Mouse (Mus musculus) NIH3T3 (cell line): Measurements from ENCODE around the gene Gm3336.

Experiments
- DNase-seq: peaks from one replicate; pipeline ENCODE4 v3.0.0-alpha.2; 2012; ENCODE audit warnings: low read depth

Gene Gm3336

DNA sequence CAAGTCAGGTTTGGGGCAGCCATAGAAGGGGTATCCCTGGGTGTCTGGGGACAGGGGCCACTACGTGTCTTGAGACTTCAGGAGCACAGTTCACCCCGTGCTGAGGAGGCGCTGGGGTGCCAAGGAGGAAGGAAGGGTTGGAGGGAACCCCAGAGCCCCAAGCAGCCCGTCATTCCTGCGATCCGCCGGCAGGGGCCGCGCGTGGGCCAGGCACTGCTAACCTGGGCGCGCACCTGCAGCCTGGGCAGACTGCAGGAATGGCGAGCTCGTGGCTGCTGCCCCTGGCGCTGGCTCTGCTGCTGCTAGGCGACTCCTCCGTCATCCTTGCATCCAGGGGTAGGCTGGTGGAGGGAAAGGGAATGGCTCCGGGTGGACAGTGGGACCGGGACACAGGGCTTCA lies at the start of gene Gm3336:
Gene Gm3336, plus strand, starts transcription at position 247 of the 400 bp plus-strand sequence.
- DNase-seq: peak; percentile 70

DNA sequence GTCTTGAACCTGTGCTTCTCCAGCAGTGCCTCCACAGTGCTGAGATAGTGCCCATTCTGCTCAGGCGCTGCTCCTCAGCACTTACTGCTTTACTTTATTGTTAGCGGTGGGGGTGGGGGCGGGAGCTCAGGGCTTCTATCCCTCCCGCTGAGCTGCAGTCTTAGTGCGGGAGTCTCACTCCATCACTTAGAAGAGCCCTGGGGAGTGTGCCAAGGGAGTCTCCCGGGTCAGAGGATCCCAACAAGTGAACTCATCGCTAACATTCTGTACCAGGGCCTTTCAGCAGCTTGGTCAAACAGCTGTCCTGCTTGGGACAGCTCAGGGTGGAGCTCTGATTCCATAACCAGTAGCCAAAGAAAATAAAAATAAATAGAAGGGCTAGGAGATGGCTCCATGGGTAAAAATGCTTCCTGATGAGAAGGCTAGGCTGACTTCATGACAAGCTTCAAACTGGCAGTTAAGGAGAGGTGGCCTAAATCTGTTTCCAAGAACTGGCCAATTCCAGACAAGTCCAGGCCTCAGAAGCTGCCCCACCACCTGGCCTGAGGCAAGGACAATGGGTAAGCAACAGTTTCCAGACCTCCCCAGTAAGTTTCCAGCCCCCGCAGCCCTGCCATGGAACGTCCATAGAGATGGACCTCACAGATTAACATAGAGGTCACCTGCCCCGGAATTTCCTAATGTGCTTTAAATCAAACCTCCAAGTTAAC lies 46.6 kb upstream of the Gm3336 start:
- peak; percentile 57 for DNase-seq

DNA sequence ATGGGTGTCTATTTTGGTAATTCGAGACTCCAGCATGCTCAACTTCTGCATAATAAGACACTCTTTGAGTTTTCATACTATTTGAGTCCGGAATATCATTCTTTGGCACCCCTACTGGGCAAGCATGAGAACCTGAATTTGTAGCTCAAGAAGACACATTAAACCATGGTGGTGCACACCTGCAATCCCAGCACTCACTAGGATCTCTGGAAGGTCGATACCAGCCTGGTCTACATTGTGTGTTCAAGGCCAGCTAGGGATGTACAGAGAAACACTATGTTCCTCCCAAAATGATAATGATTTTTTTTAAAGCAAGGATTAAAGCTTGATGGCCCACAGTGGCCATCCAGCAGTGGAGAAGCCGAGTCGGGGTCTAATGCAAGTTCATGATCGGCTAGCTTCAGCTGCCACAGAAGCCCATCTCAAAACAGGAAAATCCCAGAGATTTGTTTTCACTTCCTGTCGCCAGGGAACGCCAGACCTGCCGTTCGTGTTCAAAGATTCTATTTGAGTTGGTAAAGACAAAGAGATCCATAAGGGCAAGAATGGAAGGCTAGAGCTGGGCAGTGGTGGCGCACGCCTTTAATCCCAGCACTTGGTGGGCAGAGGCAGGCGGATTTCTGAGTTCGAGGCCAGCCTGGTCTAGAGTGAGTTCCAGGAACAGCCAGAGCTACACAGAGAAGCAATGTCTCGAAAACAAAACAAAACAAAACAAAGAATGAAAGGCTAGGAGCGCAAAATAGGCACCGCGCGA lies 45.8 kb upstream of the Gm3336 start:
- DNase-seq: peak; percentile 52

DNA sequence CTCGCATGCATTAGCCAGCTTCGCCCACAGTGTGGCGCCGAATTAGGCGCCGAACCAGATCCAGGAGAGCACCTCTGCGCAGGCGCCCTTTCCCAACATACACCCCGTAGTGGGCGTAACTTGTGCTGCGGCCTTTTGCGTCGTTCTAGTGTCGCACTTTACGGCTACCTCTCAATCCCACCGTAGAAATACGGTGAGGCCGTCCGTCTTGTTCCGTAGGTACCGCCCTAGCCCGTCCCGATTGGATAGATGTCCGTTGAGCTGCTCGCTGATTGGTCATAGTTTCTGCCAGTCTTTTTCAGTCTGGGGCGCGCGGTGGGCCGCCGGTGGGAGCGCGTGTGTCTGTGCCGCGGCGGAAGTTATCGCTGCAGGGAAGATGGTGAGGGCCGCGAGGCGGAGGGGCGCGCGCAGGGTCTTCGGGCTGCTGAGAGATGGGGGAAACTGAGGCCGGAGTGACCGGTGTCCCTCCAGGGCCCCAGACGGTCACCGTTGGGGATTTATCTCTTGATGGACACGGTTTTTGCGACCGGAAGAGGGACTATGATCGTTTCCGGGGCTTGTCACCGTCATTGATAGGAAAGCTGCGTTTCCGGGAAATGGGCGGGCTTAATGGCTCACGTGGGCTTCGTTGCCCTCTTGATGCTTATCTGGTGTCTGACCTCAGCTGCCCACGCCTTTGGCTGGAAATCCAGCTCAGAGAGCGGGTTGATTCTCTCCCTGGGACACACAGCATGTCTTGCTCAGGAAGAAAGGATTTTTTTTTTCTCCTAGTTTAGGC lies 45.1 kb upstream of the Gm3336 start, which contains the start of gene Lsm4:
Gene Lsm4, plus strand, starts transcription at position 170 of the 778 bp plus-strand sequence.
- peak; percentile 99 for DNase-seq

DNA sequence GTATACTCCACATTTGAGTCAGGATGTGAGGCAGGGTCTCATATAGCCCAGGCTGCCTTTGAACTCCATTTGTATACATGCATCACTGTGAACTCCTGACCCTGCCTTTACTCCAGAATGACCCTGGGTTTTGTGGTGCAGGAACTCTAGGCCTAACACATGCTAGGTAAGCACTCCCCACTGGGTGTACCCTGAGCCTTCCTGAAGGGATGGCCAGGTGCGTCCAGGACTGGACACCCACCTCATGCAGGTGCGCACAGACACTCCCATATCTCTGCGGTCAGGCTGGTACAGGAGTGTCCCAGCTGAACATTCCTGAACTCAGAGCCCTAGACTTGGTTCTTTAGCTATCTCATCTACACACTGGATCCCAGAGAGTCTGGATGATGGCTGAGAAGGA lies 44.2 kb upstream of the Gm3336 start:
- DNase-seq: no peak

DNA sequence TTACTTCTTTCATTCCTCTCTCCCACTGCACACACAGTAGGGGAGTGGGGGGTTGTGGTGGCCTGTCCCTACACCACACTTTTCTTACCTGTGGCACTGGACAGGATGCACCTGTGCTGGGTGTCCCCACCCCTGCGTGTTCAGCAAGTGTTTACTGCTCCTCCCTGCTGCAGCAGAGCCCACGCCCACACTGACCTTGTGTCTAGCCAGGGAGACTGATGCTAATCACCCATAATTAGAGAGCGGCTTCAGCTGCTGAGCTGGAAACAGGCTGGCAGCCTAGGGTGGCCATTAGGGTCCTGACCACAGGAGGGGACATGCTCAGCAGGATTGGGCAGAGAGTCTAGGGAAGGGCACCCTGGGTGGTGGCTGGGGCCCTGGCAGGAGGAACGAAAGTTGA lies 43.6 kb upstream of the Gm3336 start:
- no peak for DNase-seq

DNA sequence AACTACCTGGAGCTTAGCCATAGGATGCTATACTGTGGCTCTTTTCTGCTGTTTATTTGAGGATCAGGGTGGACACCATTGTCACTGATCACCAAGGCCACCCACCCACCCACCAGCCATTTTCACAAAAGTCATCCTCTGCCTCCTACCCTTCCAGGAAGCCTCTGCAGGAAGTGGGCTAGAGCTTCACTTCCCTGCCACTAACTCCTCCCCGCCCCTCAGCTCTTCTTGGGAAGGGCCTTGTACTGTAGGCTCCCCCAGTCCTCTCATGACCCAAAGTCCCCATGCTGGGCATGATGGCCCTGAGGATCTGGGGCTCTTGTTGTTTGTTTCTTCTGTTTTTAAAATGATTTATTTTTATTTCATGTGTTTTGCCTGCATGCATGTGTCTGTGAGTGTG lies 43.0 kb upstream of the Gm3336 start:
- DNase-seq: no peak

DNA sequence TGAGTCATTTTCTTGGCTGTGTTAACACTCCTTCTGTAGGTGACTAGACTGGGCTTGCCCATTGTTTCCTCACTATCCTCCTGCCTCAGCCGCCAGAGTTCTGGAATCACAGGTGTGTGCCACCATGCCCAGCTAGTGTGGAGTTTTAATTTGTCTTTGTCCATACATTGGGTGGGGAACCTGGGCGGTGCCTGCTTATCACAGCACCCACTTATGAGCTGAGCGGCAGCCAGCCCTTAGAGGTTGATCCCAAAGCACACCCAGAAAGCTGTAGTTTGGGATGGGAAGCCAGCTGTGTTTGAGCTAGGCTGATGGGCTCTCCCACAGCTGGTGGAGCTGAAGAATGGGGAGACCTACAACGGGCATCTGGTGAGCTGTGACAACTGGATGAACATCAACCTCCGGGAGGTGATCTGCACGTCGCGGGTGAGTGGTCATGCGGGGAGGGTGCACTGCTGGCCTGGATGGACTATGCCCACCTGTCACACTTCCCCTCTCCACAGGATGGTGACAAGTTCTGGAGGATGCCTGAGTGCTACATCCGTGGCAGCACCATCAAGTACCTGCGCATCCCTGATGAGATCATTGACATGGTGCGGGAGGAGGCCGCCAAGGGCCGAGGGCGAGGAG lies 40.8 kb upstream of the Gm3336 start:
- no peak for DNase-seq

DNA sequence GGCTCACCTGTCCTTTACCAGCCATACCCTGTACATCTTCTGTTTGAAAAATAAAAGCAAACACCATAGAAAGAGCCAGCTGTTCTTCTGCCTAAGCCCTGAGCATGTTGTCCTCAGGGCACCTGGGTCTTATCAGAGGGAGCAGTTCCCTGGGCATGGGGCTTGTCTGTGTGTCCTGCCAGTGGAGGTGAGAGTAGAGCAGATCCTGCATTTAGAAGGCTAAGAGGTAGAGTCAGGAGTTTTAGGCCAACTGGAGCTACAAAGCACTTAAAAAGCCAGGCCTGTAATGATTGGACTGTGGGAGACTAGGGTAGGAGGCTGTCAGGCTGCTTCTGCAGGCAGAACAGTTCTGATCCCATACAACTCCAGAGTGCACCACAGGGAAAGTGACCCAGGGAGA lies 39.7 kb upstream of the Gm3336 start:
- no peak for DNase-seq

DNA sequence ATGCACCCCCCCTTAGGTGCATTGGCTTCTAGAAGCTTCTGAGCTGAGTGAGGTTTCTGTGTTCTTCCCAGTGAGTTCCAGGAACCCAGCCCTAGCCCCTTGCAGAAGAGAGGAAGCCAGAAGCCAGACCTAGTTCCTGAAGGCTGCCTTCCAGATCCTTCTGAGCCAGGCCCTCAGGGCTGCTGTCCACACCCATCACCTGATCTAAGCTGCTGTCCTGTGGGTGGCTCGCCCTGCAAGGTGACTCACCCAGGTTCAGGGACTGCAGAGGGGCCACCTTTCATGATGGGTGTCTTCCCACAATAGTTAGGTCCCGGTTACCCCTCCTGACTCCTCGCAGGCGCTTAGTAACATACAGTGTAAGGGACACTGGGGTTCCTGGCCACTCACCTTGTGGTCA lies 38.9 kb upstream of the Gm3336 start:
- DNase-seq: peak; percentile 43

DNA sequence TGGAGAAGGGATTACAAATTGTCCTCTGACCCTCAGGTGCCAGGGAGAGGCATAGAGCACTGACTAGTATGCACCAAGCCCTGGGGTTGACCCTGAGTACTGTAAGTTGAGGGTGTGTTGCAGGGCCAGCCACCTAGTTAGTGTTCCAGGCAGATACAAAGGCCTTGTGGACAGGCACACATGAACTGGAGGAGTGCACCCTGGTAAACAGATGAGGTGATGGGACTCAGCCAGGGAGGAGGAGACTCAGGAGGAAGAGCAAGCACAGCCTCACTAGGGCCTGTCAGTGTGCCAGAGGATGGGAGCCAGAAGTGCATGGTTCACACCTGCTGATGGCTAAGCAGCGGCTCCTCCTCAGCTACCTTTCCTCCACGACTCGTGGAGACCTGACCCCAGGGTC lies 38.3 kb upstream of the Gm3336 start:
- DNase-seq: peak; percentile 43

DNA sequence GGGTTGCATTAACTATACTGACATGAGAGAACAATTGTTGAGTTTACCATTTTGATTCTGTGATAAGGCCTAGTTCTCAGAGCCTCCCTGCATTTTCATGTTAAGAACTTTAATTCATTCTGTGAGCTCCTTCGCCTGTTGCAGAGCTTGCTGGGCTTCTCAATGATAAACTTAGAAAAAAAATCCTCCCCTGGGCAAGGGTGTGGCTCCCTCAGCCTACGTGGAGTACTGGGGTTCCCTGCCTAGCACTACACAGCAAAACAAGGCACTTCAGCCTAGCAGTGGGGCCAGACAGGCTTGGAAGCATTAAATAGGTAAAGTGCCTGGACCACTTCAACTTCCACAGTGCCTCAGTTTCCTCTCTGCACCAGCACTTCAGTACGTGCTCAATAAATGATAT lies 36.9 kb upstream of the Gm3336 start:
- DNase-seq: peak; percentile 51

DNA sequence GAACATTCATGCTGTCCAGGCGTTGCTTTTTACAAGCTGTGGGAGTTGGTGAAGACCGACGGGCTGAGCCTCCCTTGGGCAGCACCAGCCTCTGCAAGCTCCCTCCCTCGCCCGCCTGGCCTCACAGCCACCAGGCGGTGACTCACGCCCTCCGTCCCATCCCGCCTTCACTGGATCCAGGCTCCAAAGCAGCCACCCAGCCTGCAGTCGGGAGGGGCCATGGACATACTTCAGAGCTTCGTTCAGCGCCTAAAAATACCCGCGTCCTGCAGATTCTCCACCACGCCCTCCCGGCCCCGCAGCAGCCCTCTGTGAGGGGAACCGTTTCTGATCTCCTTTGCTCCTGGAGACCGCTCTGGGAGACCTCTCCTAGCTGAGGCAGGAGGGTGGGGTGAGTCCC lies 36.1 kb upstream of the Gm3336 start:
- DNase-seq: peak; percentile 96

DNA sequence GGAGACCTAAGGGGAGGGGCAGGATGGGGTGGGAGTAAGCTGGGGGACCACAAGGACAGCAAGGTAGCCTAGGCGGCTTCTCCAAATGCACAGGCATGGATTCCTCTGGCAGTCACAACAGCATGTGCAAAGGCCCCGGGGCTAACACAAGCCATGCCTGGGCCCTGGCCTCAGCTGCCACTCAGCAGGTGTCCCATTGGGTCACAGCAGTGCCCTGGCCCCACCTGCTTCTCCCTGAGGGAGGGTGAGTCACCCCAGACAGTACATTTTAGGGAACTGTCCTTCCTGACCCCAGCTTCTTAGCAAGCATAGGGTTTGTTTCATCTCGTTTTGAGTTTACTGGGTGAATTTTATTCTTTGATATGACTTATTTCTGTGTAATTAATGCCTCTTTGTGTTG lies 35.7 kb upstream of the Gm3336 start:
- DNase-seq: peak; percentile 37

DNA sequence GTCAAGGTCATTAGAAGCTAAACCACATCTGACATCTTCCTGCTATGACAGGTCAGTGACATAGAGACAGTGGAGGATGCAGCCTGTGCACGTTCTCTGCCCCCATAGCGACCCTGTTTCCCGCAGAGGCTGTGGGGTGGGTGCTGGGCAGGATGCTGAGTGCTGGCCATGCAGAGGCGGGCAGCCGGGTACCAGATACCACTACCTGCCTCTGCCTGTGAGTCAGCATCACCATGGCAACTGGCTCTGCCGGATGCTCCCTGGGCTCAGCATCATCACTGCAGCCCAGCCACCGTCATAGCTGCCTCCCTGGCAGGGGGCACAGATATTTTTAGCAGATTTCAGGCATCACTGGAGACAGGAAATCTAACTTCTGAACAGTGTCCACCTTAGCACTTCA lies 34.1 kb upstream of the Gm3336 start:
- DNase-seq: peak; percentile 44

DNA sequence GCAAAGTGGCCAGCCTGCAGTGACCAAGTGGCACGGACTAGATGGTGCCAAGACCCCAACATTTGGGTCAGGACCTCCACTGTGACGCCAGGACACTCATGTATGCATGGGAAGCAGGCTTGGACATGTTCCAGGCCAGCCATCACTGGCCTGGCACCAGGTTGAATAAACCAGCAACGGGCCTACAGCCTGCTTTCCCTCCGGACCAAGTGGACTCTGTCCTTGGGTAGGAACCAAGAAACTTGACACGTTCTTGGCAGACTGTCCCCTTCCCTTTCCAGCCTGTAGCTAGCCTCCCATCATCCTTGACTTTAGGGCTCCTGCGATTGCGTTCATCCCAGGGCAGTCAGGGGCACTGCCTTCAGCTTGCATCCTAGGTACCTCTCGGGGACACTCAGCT lies 30.8 kb upstream of the Gm3336 start:
- DNase-seq: peak; percentile 75

DNA sequence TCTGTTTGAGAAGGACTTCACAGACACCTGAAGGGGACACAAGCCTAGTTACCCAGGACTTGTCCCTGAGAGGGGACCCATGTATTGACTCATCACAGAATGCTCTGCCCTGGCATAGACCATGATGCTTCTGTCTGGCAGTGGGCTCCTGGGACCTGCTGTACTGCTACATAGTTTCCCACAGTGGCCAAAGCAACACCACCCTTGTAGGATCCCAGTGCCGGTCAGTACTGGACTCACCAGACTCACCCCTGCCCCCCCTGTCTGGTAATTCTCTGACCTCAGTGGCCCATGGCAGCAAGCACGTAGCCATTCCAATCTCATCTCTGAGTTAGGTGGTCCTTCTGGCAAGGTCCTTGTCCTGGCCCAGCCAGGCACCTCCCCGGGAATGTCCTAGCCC lies 30.2 kb upstream of the Gm3336 start:
- no peak for DNase-seq

DNA sequence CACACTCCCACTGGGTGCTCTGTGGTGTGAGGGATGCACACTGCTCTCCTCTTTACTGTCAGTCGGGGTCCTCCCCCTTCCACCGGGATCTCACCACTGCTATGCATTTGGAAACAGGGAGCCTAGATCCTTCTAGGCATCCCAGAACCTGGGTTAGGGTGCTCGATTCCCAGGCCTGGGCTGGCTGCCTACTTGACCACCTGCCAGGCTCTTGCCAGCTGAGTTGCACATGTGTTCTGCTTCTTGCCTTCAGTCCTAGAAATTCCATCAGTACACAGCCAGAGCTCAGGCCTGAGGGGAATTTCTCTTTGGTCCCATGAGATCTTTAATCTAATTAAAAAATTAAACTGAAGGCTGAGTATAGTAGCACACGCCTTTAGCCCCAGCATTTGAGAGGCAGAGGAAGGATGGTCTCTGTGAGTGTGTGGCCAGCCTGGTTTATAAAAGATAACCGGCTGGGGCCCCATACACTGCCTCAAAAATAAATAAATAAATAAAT lies 28.4 kb upstream of the Gm3336 start:
- peak; percentile 59 for DNase-seq

DNA sequence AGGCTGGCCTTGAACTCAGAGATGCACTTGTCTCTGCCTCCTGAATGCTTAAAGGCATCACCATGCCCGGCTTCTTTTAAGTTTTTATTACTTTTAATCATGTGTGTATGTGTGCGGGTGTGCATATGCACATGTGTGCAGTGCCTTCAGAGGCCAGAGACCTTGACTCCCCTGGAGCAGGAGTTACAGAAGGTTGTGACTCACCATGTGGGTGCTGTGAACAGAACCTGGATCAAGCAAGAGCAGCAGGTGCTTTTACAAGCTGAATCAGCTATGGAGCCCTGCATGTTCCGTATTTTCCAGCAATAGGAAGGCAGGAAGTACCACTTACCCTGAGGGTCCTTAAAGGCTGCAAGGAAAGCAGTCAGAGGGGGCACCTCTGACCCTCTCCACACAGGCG lies 27.1 kb upstream of the Gm3336 start:
- DNase-seq: no peak

DNA sequence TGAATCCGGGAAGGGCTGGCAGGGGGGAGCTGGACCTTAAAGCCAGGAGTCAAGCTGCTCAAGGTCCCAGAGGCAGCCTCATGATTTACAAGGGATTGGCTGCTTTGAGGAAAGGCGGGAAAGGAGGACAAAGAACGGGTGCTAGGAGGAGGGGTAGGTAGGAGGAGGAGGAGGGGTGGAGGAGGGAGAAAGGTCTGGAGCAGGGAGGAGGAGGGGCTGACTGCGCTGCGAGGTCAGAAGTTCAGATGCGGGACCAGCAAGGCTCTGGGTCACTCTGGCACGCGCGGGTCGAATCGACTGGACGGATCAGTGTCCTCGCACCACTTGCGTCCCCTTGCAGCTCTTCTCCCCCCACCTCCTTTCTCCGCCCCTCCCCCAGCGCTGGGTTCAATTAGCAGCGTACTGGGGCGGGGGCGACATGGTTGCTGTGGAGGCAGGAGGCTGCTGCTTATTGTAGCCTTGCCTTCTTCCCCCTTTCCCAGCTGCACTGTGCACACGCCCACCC lies 26.6 kb upstream of the Gm3336 start:
- DNase-seq: no peak

DNA sequence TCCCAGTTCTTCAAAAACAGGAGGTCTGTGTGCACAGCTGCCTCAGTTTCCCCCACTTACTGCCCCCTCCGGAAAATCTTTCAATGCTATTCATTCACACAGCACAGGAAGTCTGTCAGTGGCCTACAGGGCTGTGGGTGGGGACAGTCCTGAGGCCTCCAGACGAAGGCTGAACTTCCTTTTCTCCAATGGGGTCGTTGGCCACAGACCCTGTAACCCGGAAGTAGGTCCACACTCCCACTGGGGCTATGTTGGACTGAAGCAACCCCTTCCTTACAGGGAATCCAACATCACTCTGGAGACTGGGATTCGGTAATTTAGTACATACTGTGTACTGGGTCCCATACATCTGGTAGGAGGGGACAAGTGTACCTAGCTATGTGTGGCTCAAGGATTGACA lies 24.7 kb upstream of the Gm3336 start:
- no peak for DNase-seq
